Mouse (Mus musculus) midbrain, embryonic 15.5 days (tissue): ENCODE results near the gene Evi5. TPM values are rescaled to one million over a fixed set of nuclear protein-coding genes. Genes with fewer than 3 reads are reported as not detected.

Experiments used
- ATAC-seq: fragments of 200-750 bp; cut with Nextera tagmentation; replicated peaks from 2 replicates; pipeline ENCODE4 v1.8.0; 2017; ENCODE audit warnings: moderate TSS enrichment
- H3K27ac ChIP-seq: fragments of 300-500 bp; sonication (generic); 2 replicates; pipeline ENCODE4 v1.5.1; 2015; ENCODE audit warnings: mild to moderate bottlenecking, inconsistent platforms
- H3K27me3 ChIP-seq: fragments of 300-500 bp; sonication (generic); replicated peaks from 2 replicates; pipeline ENCODE4 v1.6.1; 2015; ENCODE audit warnings: inconsistent platforms
- H3K36me3 ChIP-seq: fragments of 300-500 bp; sonication (generic); replicated peaks from 2 replicates; pipeline ENCODE4 v1.6.1; 2015; ENCODE audit warnings: inconsistent platforms
- H3K4me1 ChIP-seq: fragments of 300-500 bp; sonication (generic); 2 replicates; pipeline ENCODE4 v1.6.1; 2015; ENCODE audit warnings: inconsistent platforms
- H3K4me2 ChIP-seq: fragments of 300-500 bp; sonication (generic); 2 replicates; pipeline ENCODE4 v1.6.1; 2015; ENCODE audit warnings: inconsistent platforms, mild to moderate bottlenecking, moderate library complexity
- H3K4me3 ChIP-seq: fragments of 300-500 bp; sonication (generic); 2 replicates; pipeline ENCODE4 v1.5.1; 2015; ENCODE audit warnings: mild to moderate bottlenecking, inconsistent platforms
- H3K9ac ChIP-seq: fragments of 300-500 bp; sonication (generic); 2 replicates; pipeline ENCODE4 v1.6.1; 2015; ENCODE audit warnings: mild to moderate bottlenecking, inconsistent platforms
- H3K9me3 ChIP-seq: fragments of 300-500 bp; sonication (generic); 2 replicates; pipeline ENCODE4 v1.6.1; 2016; ENCODE audit warnings: inconsistent platforms
- WGBS: fragments of 180-500 bp; shearing (Covaris S2); methylation state at CpG from one replicate; pipeline ENCODE4 v1.1.7; 2015; ENCODE audit warnings: mixed read lengths; 5-methylcytosine and 5-hydroxymethylcytosine counted together
- polyA plus RNA-seq: library from polyadenylated mRNA; unstranded; fragments of >200 nt; fragmentation: Nextera tagmentation; extraction: Ambion mirVana; gene quantifications from 2 replicates; pipeline ENCODE4 v1.2.1, GENCODE M21; 2015

The Evi5 gene
- polyA plus RNA-seq, 1 experiment from 2014 or later = 48.5 TPM

DNA sequence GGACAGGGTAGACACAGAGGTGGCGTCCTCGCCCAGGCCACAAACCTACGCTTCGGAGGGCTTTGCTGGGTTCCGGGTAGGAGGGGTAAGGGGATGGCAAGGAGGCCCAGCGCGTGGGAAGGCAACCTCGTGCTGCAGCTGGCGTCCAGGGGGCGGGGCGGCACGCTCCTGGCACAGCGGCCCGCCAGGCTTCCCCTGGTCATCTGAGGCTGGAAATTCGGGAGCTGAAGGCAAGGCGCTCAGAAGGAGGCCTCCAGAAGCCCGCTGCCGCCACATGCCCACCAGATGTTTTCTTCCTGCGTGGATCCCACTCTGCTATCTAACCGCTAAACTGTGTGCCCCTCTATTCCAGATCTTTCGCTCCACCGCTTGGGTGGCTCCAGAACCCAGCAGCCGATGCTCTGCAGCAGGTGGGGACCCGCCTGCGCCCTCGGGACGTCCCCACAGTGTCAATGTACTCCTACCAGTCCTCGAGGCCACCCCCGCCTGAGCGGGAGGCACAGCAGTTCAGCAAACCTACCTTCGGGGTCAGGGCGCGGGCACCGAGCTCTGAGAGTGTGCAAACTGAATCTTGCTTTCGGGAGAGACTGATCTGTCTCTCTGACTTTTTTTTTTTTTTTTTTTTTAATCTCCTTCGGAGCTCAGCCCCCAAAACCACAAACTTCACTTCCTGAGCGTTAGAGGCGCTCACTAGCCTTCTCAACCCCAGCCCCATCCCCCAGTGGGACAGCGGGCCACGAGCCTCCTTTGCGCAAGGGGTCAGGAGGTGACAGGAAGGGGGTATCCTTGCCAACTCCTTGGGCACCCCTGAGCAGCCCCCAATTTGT, 149.3 kb downstream of the Evi5 start, which contains the start of gene Gfi1:
Gene Gfi1 (minus strand): TSS at position 602 of the 827 bp plus-strand sequence.
- Histone ChIP-seq H3K27ac (no peak within 1 kb of the TSS), H3K36me3 (no peaks in the 10 kb centered on the region), H3K4me1 (peaks cover 50% of the 10 kb centered on the region), H3K4me2 (peak within 1 kb of the TSS; percentile 36), H3K9ac (no peak within 1 kb of the TSS), H3K9me3 (no peaks in the 10 kb centered on the region; the same call in 1 of the 2 replicates), H3K27me3 (peaks cover 84% of the 10 kb centered on the region), H3K4me3 (peak within 1 kb of the TSS; percentile 8)
- under 1% methylated on average over 41 of the region's 41 CpGs for WGBS
- no peak for ATAC-seq

DNA sequence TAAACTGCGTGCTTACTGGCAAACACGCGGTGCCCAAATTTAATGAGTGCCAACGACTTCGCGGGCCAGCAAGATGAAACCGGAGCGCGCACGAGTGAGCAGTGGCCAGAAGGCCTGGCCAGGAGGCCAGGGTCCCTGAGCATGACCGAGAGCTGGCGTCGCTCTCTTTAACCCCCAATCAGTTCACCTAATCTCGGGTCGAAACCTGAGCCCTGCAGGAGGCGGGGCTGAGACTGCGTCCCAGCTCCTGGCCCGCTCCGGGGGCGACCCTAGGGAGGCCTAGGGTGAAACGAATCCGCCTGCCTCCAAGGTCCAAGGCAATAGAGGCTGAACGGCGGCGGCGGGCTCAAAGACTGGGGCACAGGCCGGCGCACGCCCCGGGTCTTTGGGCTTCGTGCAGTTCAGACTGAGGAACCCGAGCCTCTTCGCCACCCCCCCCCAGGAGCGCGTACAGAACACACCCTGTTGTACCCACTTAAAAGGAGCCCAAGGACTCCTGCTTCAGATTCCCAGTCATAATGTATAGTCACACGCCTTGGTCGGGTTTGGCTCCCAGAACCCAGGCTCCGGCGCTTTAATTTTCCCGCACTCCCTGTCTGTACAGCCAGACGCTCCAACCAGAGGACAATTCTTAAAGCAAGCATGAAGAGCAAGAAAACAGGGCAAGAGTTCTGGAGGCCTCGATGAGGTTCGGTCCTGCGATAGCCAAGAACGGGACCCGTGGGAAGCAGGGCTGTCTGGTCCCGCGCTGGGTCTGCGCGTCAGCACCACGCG, 150.1 kb downstream of the Evi5 start:
- WGBS = under 1% methylated on average over 52 of the region's 52 CpGs
- no peak for ATAC-seq
- Histone ChIP-seq H3K4me1 (peaks cover 50% of the 10 kb centered on the region), H3K27me3 (peaks cover 85% of the 10 kb centered on the region), H3K4me3 (peak overlapping the region; percentile 5; the same call in 1 of the 2 replicates), H3K9me3 (no peaks in the 10 kb centered on the region; the same call in 1 of the 2 replicates), H3K36me3 (no peaks in the 10 kb centered on the region), H3K27ac (no peak overlapping the region), H3K4me2 (peak overlapping the region; percentile 22), H3K9ac (no peak overlapping the region)

DNA sequence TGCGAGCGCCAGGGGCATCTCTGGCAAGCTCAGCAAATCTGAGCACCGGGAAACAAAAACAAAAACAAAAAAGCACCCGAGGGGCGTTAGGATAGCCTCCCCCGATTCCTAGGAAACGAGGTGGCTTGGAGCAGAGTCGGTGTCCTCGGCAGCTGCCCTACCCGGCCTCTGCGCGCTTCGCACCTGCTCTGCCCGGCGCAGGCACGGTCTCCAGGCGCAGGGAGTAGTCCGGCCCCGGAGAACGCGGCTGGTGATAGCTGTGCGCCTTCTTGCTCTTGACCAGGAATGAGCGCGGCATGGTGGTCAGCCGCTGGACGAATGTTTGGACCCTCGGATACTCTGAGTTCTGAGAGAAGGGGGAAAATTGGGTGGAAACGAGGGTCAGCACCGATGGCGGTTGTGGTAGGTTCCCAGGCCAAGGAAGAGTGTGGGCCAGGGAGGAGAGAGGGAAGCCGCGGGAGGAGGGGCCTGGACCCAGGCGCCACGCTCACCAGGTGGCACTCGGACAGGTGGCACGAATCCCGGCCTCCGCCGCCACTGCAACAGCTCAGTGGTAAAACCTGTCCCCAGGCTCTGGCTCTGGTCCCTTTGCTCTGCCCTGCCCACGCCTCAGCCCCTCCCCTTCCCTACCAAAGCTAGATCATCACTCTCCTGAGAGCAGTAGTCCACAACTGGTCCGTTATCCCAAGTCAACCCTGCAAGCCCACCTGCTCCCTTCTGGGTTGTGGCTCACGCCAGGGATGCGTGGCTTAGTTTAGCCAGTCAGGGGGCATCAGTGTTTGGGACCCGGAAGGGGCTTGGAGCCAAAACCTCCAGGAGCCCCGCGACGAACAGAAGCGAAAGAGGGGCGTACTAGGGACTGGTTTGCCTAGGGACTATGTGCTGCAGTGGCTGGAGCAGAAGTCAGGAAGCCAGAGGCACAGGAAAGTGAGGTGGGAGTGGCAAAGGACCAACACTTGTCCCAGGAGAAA, 151.1 kb downstream of the Evi5 start:
- Histone ChIP-seq H3K9me3 (no peaks in the 10 kb centered on the region; the same call in 1 of the 2 replicates), H3K9ac (no peak overlapping the region), H3K27me3 (peaks cover 91% of the 10 kb centered on the region), H3K4me3 (peak overlapping the region; percentile 13), H3K4me1 (peaks cover 50% of the 10 kb centered on the region), H3K27ac (no peak overlapping the region), H3K4me2 (peak overlapping the region; percentile 28), H3K36me3 (no peaks in the 10 kb centered on the region)
- 1% methylated on average over 49 of the region's 49 CpGs for WGBS
- ATAC-seq = no peak

DNA sequence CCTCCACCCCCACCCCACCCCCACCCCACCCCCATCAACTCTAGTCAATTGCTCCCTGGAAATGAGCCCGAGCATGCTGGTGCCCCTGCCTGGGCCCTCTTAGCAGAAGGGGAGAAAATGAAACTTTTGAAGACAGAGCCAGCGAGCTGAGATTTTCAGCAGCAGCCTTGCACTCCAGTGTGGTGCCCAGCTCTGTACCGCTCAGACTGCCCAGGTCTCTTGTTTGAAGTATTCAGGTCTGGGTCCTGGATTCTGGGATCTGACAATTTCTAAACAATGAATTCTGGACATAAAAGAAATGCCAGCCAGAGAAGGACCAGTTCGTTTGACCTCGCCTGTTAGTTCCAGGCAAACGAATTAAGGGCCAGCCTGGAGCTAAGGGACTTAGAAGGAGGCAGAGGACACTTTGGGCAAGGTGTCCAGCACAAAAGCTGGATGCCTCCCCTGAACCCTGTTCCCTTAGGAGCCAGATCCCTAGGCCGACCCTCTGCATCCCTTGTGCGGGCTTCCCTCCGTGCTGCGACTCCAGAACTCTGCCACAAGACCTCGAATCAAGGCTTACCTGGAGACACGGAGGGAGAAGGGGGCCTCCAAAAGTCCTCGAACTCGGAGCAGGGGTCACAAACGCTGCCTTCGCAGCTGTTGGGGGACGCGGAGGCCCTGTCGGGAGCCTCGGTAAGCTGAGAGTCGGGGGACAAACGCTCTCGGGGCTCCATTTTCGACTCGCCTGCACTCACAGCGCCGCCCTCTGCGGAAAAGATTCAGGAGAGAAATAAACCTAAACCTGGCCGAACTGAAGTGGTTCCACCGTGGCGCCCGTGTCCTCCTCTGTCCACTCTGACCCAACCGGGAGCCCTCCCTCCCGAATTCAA, 152.0 kb downstream of the Evi5 start:
- H3K9ac ChIP-seq = no peak overlapping the region
- no peaks in the 10 kb centered on the region for H3K9me3 ChIP-seq
- under 1% methylated on average over 34 of the region's 34 CpGs for WGBS
- no peaks in the 10 kb centered on the region for H3K36me3 ChIP-seq
- no peak for ATAC-seq
- peak overlapping the region; percentile 13 for H3K4me3 ChIP-seq
- H3K27me3 ChIP-seq = peaks cover 89% of the 10 kb centered on the region
- H3K27ac ChIP-seq = no peak overlapping the region
- H3K4me1 ChIP-seq = peaks cover 50% of the 10 kb centered on the region
- peak overlapping the region; percentile 28 for H3K4me2 ChIP-seq

DNA sequence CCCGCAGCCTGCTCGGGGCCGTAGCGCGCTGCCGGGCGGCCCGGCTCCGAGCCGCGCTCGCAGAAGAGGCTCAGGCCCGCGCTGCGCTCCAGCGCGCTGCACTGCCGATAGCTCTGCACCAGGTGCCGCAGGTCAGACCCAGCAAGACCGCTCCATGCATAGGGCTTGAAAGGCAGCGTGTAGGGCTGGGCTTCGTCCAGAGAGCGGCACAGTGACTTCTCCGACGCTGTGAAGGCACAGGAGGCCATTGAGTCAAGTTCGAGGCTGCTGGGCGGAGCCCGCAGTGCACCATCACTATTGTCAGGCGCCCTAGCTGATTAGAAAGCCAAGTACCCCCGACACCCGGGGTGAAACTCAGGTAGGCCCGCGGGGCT, 153.3 kb downstream of the Evi5 start:
- peak; percentile 58 for ATAC-seq
- peak overlapping the region; percentile 71 for H3K4me2 ChIP-seq
- H3K9ac ChIP-seq = no peak overlapping the region
- no peaks in the 10 kb centered on the region for H3K9me3 ChIP-seq
- H3K27me3 ChIP-seq = peaks cover 95% of the 10 kb centered on the region
- under 1% methylated on average over 33 of the region's 33 CpGs for WGBS
- peaks cover 47% of the 10 kb centered on the region for H3K4me1 ChIP-seq
- peak overlapping the region; percentile 37 for H3K4me3 ChIP-seq
- no peak overlapping the region for H3K27ac ChIP-seq
- no peaks in the 10 kb centered on the region for H3K36me3 ChIP-seq

DNA sequence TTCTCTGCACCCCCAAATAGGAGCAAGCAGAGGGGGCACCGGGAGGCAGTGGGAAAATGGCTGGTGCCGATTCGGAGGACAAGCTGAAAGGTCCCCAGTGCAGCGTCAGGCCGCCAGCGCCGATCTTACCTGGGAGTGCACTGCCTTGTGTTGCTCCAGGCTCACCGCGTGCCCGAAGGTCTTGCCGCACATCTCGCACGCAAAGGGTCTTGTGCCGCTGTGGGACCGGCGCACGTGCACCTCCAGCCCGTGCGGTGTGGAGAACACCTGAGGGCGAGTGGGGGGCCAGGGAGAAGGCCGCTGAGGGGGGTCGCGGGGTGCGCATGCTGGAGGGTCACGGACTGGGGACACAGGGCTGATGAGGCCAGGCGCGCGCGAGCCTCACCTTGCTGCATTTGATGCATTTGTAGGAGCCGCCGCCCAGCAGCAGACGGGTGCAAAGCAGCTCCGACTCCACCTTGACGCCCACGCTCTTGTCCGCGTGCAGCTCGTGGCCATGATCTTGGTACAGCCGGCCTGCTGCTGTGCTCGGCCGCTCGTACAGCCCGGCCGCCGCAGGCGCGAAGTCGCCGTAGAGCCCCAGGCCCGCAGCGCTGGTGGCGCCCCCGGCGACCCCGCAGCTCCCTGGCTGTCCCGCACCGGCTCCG, 153.8 kb downstream of the Evi5 start:
- peak; percentile 41 for ATAC-seq
- peak overlapping the region; percentile 71 for H3K4me2 ChIP-seq
- H3K36me3 ChIP-seq = no peaks in the 10 kb centered on the region
- peaks cover 41% of the 10 kb centered on the region for H3K4me1 ChIP-seq
- peak overlapping the region; percentile 37 for H3K4me3 ChIP-seq
- no peaks in the 10 kb centered on the region for H3K9me3 ChIP-seq
- no peak overlapping the region for H3K9ac ChIP-seq
- 2% methylated on average over 58 of the region's 58 CpGs for WGBS
- H3K27me3 ChIP-seq = peaks cover 97% of the 10 kb centered on the region
- H3K27ac ChIP-seq = no peak overlapping the region

DNA sequence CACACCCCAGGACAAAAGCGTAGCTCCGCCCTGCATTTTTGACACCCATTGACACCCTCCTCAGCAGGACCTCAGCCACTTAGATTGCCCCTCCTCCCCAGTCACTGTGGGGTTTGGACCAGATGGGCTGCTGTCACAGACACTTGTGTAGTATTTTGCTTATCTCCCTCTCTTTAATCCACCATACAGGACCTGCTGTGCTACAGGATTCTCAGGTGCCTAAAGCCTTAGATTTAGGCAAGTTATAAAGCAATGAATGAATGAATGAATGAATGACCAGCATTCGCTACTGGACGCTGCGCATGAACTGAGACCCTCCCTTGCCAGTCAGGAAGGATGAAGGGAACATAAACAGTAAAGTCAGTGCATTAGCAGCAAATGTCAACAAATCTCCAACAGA, 154.4 kb downstream of the Evi5 start:
- H3K9ac ChIP-seq = no peak overlapping the region

DNA sequence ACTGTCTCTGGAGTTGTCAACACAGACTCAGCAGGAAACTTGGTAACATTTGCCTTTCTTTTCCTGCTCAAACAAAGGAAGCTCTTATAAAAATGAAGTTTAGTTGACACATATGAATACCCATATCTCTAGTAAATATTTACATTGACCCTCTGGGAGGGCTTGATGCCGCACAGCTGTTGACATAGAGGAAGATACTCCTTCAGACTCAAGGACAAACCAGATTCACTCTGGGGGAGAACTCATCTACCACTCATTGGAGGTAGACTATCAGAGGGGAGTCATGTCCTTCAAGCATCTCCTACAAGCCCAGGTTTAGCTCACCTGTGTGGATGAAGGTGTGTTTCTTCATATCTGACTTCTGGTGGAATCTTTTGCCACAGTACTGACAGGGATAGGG, 155.1 kb downstream of the Evi5 start:
- Histone ChIP-seq H3K4me3 (no peak overlapping the region), H3K27me3 (peaks cover 84% of the 10 kb centered on the region), H3K4me2 (no peak overlapping the region), H3K36me3 (no peaks in the 10 kb centered on the region), H3K4me1 (peaks cover 29% of the 10 kb centered on the region), H3K9ac (no peak overlapping the region), H3K9me3 (no peaks in the 10 kb centered on the region), H3K27ac (no peak overlapping the region)
- ATAC-seq = no peak
- 32% methylated on average over 1 of the region's 1 CpGs for WGBS

More for the DNA sequence above, 154.4 kb downstream of the Evi5 start:
- H3K27me3 ChIP-seq = peaks cover 92% of the 10 kb centered on the region
- no peaks in the 10 kb centered on the region for H3K9me3 ChIP-seq
- no peak for ATAC-seq
- WGBS = 3% methylated on average over 5 of the region's 5 CpGs
- H3K27ac ChIP-seq = no peak overlapping the region
- H3K4me3 ChIP-seq = no peak overlapping the region
- H3K4me2 ChIP-seq = no peak overlapping the region
- no peaks in the 10 kb centered on the region for H3K36me3 ChIP-seq
- peaks cover 36% of the 10 kb centered on the region for H3K4me1 ChIP-seq

DNA sequence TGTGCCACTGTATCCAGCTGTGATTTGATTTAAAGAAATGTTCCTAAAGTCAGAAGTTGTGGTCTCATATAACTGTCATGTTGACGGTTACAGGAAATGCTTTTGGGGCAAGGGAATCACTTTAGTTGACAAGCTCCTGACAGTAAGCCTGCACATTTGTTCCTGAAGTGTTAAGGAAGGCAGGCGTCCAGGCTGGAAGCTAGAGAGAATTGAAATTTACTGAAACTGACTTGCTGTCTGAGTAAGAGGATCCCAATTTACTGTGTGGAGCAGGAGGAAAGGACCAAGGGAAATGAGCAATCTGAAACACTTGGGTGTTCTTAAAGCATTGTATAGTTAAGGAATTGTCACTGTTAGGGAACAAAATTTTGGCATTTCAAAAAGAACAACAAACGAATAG, 155.7 kb downstream of the Evi5 start:
- peaks cover 25% of the 10 kb centered on the region for H3K4me1 ChIP-seq
- no peak overlapping the region for H3K9ac ChIP-seq
- ATAC-seq = no peak
- no peaks in the 10 kb centered on the region for H3K36me3 ChIP-seq
- H3K27me3 ChIP-seq = peaks cover 79% of the 10 kb centered on the region
- H3K27ac ChIP-seq = no peak overlapping the region
- H3K4me3 ChIP-seq = no peak overlapping the region
- no peaks in the 10 kb centered on the region for H3K9me3 ChIP-seq
- WGBS = 24% methylated on average over 3 of the region's 3 CpGs
- no peak overlapping the region for H3K4me2 ChIP-seq

DNA sequence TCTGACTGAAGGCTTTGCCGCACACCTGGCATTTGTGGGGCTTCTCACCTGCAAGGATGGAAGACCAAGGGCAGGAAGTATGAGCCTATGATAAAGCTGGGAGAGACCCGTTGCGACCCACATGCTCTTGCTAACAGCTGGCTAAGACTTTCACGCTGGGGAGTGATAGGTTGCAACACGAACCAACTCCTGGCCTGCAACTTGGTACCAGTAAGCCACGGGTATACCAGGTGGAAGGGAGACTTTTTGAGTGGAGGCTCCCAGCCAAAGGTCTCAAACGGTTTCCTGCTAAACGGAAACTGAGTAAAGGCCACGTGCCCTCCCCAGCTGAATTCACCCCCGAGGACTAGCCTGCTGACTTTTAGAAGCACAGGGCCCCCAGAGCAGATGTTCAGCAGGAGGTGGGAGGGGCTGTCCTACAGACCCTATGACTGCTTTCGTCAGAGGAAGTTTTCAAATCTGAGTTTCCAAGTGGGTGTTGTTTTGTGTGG, 157.0 kb downstream of the Evi5 start:
- ATAC-seq = no peak
- no peak overlapping the region for H3K4me2 ChIP-seq
- no peaks in the 10 kb centered on the region for H3K36me3 ChIP-seq
- H3K27me3 ChIP-seq = peaks cover 66% of the 10 kb centered on the region
- H3K9ac ChIP-seq = no peak overlapping the region
- WGBS = 17% methylated on average over 11 of the region's 11 CpGs
- H3K9me3 ChIP-seq = no peaks in the 10 kb centered on the region
- H3K4me1 ChIP-seq = peaks cover 12% of the 10 kb centered on the region
- H3K27ac ChIP-seq = no peak overlapping the region
- H3K4me3 ChIP-seq = no peak overlapping the region
